In the genomic region with DNA sequence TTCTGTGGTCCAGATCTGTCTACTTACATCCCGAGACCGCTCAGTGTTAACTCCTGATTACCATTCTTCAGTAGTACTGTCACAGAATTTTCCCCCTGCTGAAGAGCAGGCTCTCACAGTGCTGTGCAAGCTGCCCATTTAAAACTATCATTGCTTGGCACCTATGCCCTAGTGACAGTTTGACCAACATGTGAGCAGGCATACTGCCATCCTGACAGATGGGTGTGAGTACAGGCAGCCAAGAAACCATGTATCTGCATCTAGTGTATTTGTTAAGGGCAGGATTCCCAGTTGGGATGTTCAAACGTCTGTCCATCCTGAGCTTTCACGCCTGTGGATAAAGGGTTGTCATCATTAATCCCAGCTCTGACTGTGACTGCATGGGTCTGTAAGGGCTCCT, we compare ENCODE assay signal across 16 mouse cellular contexts. TPM values are rescaled to one million over a fixed set of nuclear protein-coding genes. Genes with fewer than 3 reads are reported as not detected.
A peak's percentile ranks its signal among the peaks of the same experiment; 100 is the strongest.
DNase-seq lines count a peak whose midpoint lies in the region; ATAC-seq lines count a peak whose summit lies in the region.
"Had no signal": no experiment of that assay in that cellular context is flagged by ENCODE, and none has a peak within 500 bp of the region (broad histone marks: within the 10 kb centered on the region; RNA-seq: fewer than 3 reads in every experiment).

No protein-coding gene starts in this region.

- H3K4me3 ChIP-seq in forebrain, embryonic 15.5 days = no peak overlapping the region
- H3K4me3 ChIP-seq in forebrain, embryonic 12.5 days (replicated peaks) = no peak overlapping the region
- H3K4me3 ChIP-seq: embryonic facial prominence, embryonic 13.5 days; kidney, embryonic 15.5 days; liver, embryonic 15.5 days; midbrain, embryonic 15.5 days; neural tube, embryonic 15.5 days had no signal

- peaks cover 44% of the 10 kb centered on the region for H3K4me1 ChIP-seq in forebrain, embryonic 15.5 days
- H3K4me1 ChIP-seq in forebrain, embryonic 12.5 days = no peaks in the 10 kb centered on the region; the same call in 1 of the 2 replicates
- H3K4me1 ChIP-seq: embryonic facial prominence, embryonic 13.5 days; kidney, embryonic 15.5 days; midbrain, embryonic 15.5 days; neural tube, embryonic 15.5 days had no signal

- peak overlapping the region; percentile 84 for H3K27ac ChIP-seq in forebrain, embryonic 15.5 days (replicated peaks)
- H3K27ac ChIP-seq in forebrain, embryonic 12.5 days = no peak overlapping the region
- H3K27ac ChIP-seq: embryonic facial prominence, embryonic 13.5 days; kidney, embryonic 15.5 days; liver, embryonic 15.5 days; midbrain, embryonic 15.5 days; neural tube, embryonic 15.5 days had no signal

- H3K36me3 ChIP-seq in forebrain, embryonic 15.5 days = no peaks in the 10 kb centered on the region
- no peaks in the 10 kb centered on the region; the same call in 1 of the 2 replicates for H3K36me3 ChIP-seq in forebrain, embryonic 12.5 days (replicated peaks)
- H3K36me3 ChIP-seq: midbrain, embryonic 15.5 days; neural tube, embryonic 15.5 days had no signal

- no peak overlapping the region for H3K4me2 ChIP-seq in forebrain, embryonic 15.5 days (replicated peaks)
- H3K4me2 ChIP-seq in forebrain, embryonic 12.5 days = no peak overlapping the region
- H3K4me2 ChIP-seq: embryonic facial prominence, embryonic 13.5 days; kidney, embryonic 15.5 days; liver, embryonic 15.5 days; midbrain, embryonic 15.5 days; neural tube, embryonic 15.5 days had no signal

- H3K9me3 ChIP-seq in forebrain, embryonic 15.5 days = no peaks in the 10 kb centered on the region
- no peaks in the 10 kb centered on the region for H3K9me3 ChIP-seq in forebrain, embryonic 12.5 days
- H3K9me3 ChIP-seq: embryonic facial prominence, embryonic 13.5 days; G1E; kidney, embryonic 15.5 days; liver, embryonic 15.5 days; midbrain, embryonic 15.5 days; neural tube, embryonic 15.5 days had no signal

- H3K9ac ChIP-seq in forebrain, embryonic 15.5 days (replicated peaks) = no peak overlapping the region
- no peak overlapping the region for H3K9ac ChIP-seq in forebrain, embryonic 12.5 days
- H3K9ac ChIP-seq: embryonic facial prominence, embryonic 13.5 days; kidney, embryonic 15.5 days; liver, embryonic 15.5 days; midbrain, embryonic 15.5 days; neural tube, embryonic 15.5 days had no signal

- ATAC-seq in forebrain, embryonic 15.5 days (replicated peaks) = peak; percentile 89
- no peak for ATAC-seq in forebrain, embryonic 12.5 days (ENCODE audit: low FRiP score)
- ATAC-seq in inflammation-experienced regulatory T-cells, adult 6 months = no peak
- no peak for ATAC-seq in CD4-positive, CD25-positive, alpha-beta regulatory T cell, adult 4 months
- ATAC-seq: midbrain, embryonic 15.5 days had no signal

- WGBS in forebrain, embryonic 15.5 days = 41% methylated on average over 4 of the region's 4 CpGs
- WGBS in forebrain, embryonic 12.5 days = 80% methylated on average over 4 of the region's 4 CpGs

- peak; percentile 80 for DNase-seq in adipocyte (ENCODE audit: low spot score)
- DNase-seq in cerebellum, adult 9-10 months = peak; percentile 99
- peak; percentile 67 to 89 for DNase-seq in layer of hippocampus, adult 18-20 months (ENCODE audit: low spot score in 2 of 2)
- no peak for DNase-seq in spleen, postnatal 4 days (ENCODE audit: low spot score in 2 of 2)
- DNase-seq: heart, adult 11 months; lung, postnatal 4 days had no signal

- no peaks in the 10 kb centered on the region for H3K27me3 ChIP-seq in forebrain, embryonic 15.5 days
- H3K27me3 ChIP-seq in forebrain, embryonic 12.5 days = no peaks in the 10 kb centered on the region
- H3K27me3 ChIP-seq: embryonic facial prominence, embryonic 13.5 days; kidney, embryonic 15.5 days; liver, embryonic 15.5 days; midbrain, embryonic 15.5 days; neural tube, embryonic 15.5 days had no signal

RNA-seq across cellular contexts. Expression of a gene that starts 10.0 kb away (rescaled TPM):
- 73.6 and 81.7 TPM in 2 replicates for polyA plus RNA-seq in forebrain, embryonic 15.5 days (2015; fragmentation: Nextera tagmentation; extraction: Ambion mirVana)
- polyA plus RNA-seq in forebrain, embryonic 12.5 days (2016; fragmentation: Nextera tagmentation; extraction: Ambion mirVana) = 97.7 and 106 TPM in 2 replicates
- 10 to 100 TPM; 15.5 to 17.6 TPM for total RNA-seq in layer of hippocampus, adult 18-20 months (2021)
- 100 to 1,000 TPM; 124 to 151 (median 151) TPM for polyA plus RNA-seq in inflammation-experienced regulatory T-cells, adult 6 months (2017; shearing (Covaris generic))
- 100 to 1,000 TPM; 135 to 144 TPM for polyA plus RNA-seq in CD4-positive, CD25-positive, alpha-beta regulatory T cell, adult 4 months (2017; shearing (Covaris generic))

Comparison
In these comparisons a context has a peak if more than half of its experiments do, and no peak if none do; other contexts are left out.
1. DNase-seq: peak in adipocyte (single experiment), cerebellum, adult 9-10 months (single experiment) and layer of hippocampus, adult 18-20 months (2 of 2); none in spleen, postnatal 4 days (0 of 2).